Mouse (Mus musculus) heart, adult 2 months (tissue): Measurements from ENCODE around the gene Fosl1.

Experiments
- CTCF ChIP-seq: fragments of 200-600 bp; IDR thresholded peaks from 2 replicates; pipeline ENCODE4 v1.8.1; 2022; ENCODE audit warnings: antibody characterized with exemption, mild to moderate bottlenecking, moderate library complexity
- EP300 ChIP-seq: fragments of 200-500 bp; IDR thresholded peaks from 2 replicates; pipeline ENCODE4 v1.6.1; 2011; ENCODE audit warnings: low read depth, low read length, control low read depth; ENCODE audit not compliant: insufficient read depth

DNA sequence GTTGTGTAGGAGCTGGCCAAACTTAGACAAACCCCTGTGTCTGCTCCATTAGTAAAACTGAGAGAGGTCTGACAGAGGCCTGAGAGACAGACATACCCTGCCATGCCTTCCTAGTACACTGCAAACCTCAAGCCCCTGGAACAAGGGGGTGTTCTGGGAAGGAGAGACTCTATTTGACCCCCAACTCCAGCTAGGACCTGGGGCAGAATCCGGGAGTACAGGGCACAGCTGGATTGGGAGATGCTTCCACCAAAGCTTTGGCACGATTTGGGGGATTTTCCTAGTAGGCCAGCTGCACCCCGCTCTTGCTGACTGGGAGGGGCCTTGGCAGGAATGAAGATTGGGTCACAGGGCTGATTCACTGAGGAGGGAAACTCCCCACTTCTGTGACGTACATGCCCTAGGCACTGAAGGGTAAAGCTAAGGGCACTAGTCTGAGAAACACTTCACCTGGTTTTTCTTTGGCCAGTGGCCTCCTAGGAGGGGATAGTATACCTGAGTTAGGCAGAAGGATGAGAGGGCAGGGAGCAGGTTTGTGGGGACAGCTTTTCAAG is 15.4 kb upstream of the Fosl1 start:
- TF ChIP-seq CTCF: no peak
- no peak for TF ChIP-seq EP300
